Mouse (Mus musculus) forebrain, embryonic 15.5 days (tissue): ENCODE data around the gene Plgrkt. TPM values are rescaled to one million over a fixed set of nuclear protein-coding genes. Genes with fewer than 3 reads are reported as not detected.

ENCODE experiments used
- ATAC-seq: fragments of 200-750 bp; cut with Nextera tagmentation; replicated peaks from 2 replicates; pipeline ENCODE4 v1.8.0; 2017; ENCODE audit warnings: mild to moderate bottlenecking, moderate TSS enrichment, moderate library complexity
- H3K27ac ChIP-seq: fragments of 300-500 bp; sonication (generic); replicated peaks from 2 replicates; pipeline ENCODE4 v1.5.1; 2015; ENCODE audit warnings: mild to moderate bottlenecking, inconsistent platforms
- H3K27me3 ChIP-seq: fragments of 300-500 bp; sonication (generic); 2 replicates; pipeline ENCODE4 v1.6.1; 2015; ENCODE audit warnings: inconsistent platforms
- H3K36me3 ChIP-seq: fragments of 300-500 bp; sonication (generic); 2 replicates; pipeline ENCODE4 v1.6.1; 2015; ENCODE audit warnings: mild to moderate bottlenecking, inconsistent platforms
- H3K4me1 ChIP-seq: fragments of 300-500 bp; sonication (generic); 2 replicates; pipeline ENCODE4 v1.6.1; 2015; ENCODE audit warnings: inconsistent platforms
- H3K4me2 ChIP-seq: fragments of 300-500 bp; sonication (generic); replicated peaks from 2 replicates; pipeline ENCODE4 v1.6.1; 2015; ENCODE audit warnings: mild to moderate bottlenecking, inconsistent platforms
- H3K4me3 ChIP-seq: fragments of 300-500 bp; sonication (generic); 2 replicates; pipeline ENCODE4 v1.5.1; 2015; ENCODE audit warnings: mild to moderate bottlenecking, inconsistent platforms
- H3K9ac ChIP-seq: fragments of 300-500 bp; sonication (generic); replicated peaks from 2 replicates; pipeline ENCODE4 v1.6.1; 2015; ENCODE audit warnings: mild to moderate bottlenecking, inconsistent platforms
- H3K9me3 ChIP-seq: fragments of 300-500 bp; sonication (generic); 2 replicates; pipeline ENCODE4 v1.6.1; 2016; ENCODE audit warnings: inconsistent platforms
- WGBS: fragments of 180-500 bp; shearing (Covaris S2); methylation state at CpG from one replicate; pipeline ENCODE4 v1.1.7; 2015; ENCODE audit warnings: mixed read lengths; 5-methylcytosine and 5-hydroxymethylcytosine counted together
- polyA plus RNA-seq: library from polyadenylated mRNA; unstranded; fragments of >200 nt; fragmentation: Nextera tagmentation; extraction: Ambion mirVana; gene quantifications from 2 replicates; pipeline ENCODE4 v1.2.1, GENCODE M21; 2015

The Plgrkt gene
- polyA plus RNA-seq, 1 experiment from 2014 or later: 105 TPM

DNA sequence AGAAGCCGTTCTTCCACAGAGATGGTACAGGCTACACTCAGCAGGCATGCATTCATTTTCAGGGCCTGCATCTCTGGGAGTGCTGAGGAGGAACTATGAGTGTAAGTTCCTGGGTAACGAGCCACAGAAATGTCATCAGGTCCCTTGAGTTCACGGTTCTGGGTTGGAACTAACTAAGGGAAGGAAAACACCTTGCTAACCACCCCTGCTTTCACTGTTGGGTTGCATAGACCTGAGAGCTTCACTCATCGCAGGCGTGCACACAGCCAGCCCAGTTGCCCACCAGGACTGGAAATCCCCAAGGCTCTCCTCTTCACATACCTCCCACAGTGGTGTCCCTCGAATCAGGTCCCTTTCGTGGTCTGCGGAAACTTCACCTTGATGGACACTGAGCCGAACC, 7.8 kb upstream of the Plgrkt start:
- no peaks in the 10 kb centered on the region for H3K9me3 ChIP-seq
- H3K27ac ChIP-seq: no peak overlapping the region
- ATAC-seq: no peak
- WGBS: 89% methylated on average over 9 of the region's 9 CpGs
- H3K4me2 ChIP-seq: no peak overlapping the region
- no peaks in the 10 kb centered on the region for H3K27me3 ChIP-seq
- H3K4me3 ChIP-seq: no peak overlapping the region
- no peaks in the 10 kb centered on the region for H3K36me3 ChIP-seq
- H3K9ac ChIP-seq: no peak overlapping the region
- peaks cover 12% of the 10 kb centered on the region for H3K4me1 ChIP-seq

DNA sequence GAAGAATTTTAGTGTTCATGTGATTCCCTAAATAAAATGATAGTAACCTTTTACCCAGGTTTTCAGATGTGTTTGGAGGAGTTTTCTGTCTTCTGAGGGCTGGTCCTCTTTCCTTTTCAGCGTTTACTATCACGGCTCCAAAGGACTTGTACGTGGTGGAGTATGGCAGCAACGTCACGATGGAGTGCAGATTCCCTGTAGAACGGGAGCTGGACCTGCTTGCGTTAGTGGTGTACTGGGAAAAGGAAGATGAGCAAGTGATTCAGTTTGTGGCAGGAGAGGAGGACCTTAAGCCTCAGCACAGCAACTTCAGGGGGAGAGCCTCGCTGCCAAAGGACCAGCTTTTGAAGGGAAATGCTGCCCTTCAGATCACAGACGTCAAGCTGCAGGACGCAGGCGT, 6.2 kb upstream of the Plgrkt start:
- H3K9me3 ChIP-seq: no peaks in the 10 kb centered on the region
- H3K27ac ChIP-seq: no peak overlapping the region
- H3K36me3 ChIP-seq: no peaks in the 10 kb centered on the region
- H3K9ac ChIP-seq: peak overlapping the region; percentile 16; the same call in 1 of the 2 replicates
- no peaks in the 10 kb centered on the region for H3K27me3 ChIP-seq
- peaks cover 12% of the 10 kb centered on the region for H3K4me1 ChIP-seq
- peak overlapping the region; percentile 20 for H3K4me3 ChIP-seq
- 44% methylated on average over 11 of the region's 11 CpGs for WGBS
- peak overlapping the region; percentile 32 for H3K4me2 ChIP-seq
- no peak for ATAC-seq

DNA sequence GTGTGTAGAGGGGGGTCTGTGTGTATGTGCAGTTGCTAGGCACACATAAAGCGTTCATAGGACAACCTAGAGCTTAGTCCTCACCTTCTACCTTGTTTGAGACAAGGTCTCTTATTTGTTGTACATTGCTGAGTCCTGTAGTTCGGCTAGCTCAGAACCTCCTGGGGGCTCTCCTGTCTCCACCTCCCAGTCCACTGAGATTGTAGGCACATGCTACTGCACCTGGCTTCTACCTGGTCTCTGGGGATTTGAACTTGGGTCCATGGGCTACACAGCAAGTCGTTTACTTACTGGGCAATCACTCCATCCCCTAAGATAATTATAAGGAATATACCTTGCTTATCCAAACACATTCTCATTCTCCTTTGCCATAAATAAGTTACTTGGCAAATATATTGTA, 5.4 kb upstream of the Plgrkt start:
- H3K36me3 ChIP-seq: no peaks in the 10 kb centered on the region
- no peak overlapping the region for H3K4me3 ChIP-seq
- no peak overlapping the region for H3K9ac ChIP-seq
- no peaks in the 10 kb centered on the region for H3K27me3 ChIP-seq
- H3K9me3 ChIP-seq: no peaks in the 10 kb centered on the region
- H3K4me2 ChIP-seq: no peak overlapping the region
- H3K27ac ChIP-seq: peak overlapping the region; percentile 42
- no peak for ATAC-seq
- H3K4me1 ChIP-seq: peaks cover 12% of the 10 kb centered on the region
- 92% methylated on average over 3 of the region's 3 CpGs for WGBS

DNA sequence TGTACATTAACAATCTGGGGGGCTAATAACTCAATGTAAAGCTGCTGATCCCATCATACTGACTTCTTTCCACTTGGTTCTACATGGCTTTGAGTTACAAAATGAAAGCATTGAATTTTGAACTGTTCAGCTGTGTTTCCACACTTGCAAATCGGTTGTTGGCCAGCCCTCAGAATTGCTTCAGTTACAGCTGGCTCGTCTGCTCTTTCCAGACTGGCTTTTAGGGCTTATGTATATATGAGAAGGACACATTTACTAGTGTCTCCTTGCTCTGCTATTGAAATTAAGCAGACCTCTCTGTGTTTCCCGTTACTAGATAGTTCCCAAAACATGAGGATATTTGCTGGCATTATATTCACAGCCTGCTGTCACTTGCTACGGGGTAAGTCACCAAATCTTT, 4.9 kb upstream of the Plgrkt start:
- Histone ChIP-seq H3K9me3 (no peaks in the 10 kb centered on the region), H3K9ac (no peak overlapping the region), H3K4me2 (no peak overlapping the region), H3K36me3 (no peaks in the 10 kb centered on the region), H3K4me1 (peaks cover 17% of the 10 kb centered on the region), H3K4me3 (no peak overlapping the region), H3K27me3 (no peaks in the 10 kb centered on the region), H3K27ac (peak overlapping the region; percentile 42)
- WGBS: 56% methylated on average over 4 of the region's 4 CpGs
- ATAC-seq: peak; percentile 75; the same call in 1 of the 2 replicates

DNA sequence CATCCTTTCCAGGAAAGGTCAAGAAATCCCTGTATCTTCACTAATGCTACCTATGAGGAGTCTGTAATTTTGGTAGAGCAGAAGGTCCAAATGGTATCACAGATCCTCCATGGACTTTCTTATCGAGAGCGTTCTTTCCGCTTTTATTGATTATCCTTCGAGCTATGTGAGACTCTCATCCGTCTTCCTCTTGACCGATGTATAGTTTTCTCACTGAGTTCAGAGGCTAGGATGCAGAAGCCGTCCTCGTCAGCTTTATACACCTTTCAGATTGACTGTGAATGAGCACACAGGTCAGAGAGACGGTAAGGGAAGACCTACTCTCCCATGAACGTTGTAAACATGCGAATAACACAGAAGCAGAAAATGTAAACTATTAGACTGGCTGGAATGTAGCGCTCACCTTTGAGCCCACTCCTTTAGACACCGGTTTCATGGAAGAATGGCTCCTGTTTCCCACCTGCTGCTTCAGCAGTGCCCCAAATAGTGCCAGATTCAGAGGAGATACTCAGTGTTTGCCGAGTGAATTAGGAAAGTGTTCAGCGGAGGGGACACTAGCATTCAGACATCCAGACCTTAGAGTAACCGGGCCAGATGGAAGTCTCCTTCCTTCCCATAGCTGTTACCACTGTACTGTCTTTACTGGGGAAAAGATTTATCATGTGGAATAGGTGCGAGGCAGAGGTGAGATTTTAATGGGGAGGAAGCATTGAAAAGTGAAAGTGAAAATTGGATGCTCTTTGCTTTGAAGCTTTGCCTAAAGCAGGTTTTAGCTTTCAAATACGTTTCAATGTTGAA, 4.3 kb upstream of the Plgrkt start:
- Histone ChIP-seq H3K4me1 (peaks cover 18% of the 10 kb centered on the region), H3K9ac (no peak overlapping the region), H3K27me3 (no peaks in the 10 kb centered on the region), H3K4me3 (no peak overlapping the region), H3K9me3 (no peaks in the 10 kb centered on the region), H3K27ac (peak overlapping the region; percentile 42), H3K4me2 (no peak overlapping the region), H3K36me3 (no peaks in the 10 kb centered on the region)
- no peak for ATAC-seq
- WGBS: 79% methylated on average over 18 of the region's 18 CpGs

DNA sequence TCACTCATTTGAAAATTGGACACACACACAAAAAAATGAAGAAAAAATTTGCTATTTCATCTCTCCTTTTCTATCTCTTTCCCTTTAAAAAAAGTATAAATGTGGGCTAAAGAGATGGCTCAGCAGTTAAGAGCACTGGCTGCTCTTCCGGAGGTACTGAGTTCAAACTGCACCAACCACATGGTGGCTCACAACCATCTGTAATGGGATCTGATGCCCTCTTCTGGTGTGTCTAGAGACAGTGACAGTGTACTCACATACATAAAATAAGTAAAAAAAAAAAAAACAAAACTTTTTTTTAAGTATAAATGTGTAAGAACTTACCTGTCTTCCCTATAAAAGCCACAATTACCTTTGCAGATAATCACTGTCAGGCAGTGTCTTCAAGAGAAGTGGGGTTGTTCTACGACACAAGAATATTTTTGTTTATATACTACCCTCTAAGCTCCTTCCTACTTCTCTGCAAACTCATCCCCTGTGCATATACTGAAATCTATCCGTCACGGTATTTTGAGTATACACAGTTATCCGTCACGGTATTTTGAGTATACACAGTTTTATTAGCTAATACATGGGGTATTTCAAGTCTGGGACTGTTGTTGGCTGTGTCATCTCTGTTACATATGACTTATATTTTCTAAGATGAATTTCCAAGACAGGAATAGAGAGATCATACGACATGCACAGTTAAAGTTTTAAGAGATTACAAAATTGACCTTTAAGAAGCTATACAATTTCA, 3.5 kb upstream of the Plgrkt start:
- 93% methylated on average over 7 of the region's 7 CpGs for WGBS
- no peak overlapping the region for H3K9ac ChIP-seq
- H3K4me2 ChIP-seq: no peak overlapping the region
- no peaks in the 10 kb centered on the region for H3K36me3 ChIP-seq
- H3K9me3 ChIP-seq: no peaks in the 10 kb centered on the region
- no peak overlapping the region for H3K4me3 ChIP-seq
- no peak for ATAC-seq
- H3K27ac ChIP-seq: no peak overlapping the region
- peaks cover 18% of the 10 kb centered on the region for H3K4me1 ChIP-seq
- no peaks in the 10 kb centered on the region for H3K27me3 ChIP-seq

DNA sequence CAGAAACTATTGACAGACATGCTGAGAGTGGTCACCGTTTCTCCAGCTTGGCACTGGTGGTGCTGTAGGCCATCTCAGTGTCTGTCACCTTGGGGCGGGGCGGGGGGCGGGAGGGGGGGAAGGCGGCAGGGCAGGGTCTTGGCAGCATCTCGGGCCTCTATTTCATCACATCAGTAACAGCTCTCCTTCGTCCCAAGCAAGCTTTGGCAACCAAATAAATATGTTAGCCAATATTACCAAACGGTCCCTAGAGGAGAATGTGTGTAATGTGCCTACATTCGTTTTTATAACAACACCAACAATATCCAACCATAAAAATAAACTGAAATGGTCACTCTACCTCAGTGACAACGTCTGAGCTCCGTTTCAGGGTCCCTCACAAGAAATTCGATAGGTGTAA, 2.9 kb upstream of the Plgrkt start:
- H3K27me3 ChIP-seq: no peaks in the 10 kb centered on the region
- H3K27ac ChIP-seq: no peak overlapping the region
- H3K4me3 ChIP-seq: no peak overlapping the region
- H3K4me1 ChIP-seq: peaks cover 18% of the 10 kb centered on the region
- WGBS: 77% methylated on average over 12 of the region's 12 CpGs
- ATAC-seq: no peak
- no peak overlapping the region for H3K4me2 ChIP-seq
- no peaks in the 10 kb centered on the region for H3K36me3 ChIP-seq
- no peaks in the 10 kb centered on the region for H3K9me3 ChIP-seq
- no peak overlapping the region for H3K9ac ChIP-seq

DNA sequence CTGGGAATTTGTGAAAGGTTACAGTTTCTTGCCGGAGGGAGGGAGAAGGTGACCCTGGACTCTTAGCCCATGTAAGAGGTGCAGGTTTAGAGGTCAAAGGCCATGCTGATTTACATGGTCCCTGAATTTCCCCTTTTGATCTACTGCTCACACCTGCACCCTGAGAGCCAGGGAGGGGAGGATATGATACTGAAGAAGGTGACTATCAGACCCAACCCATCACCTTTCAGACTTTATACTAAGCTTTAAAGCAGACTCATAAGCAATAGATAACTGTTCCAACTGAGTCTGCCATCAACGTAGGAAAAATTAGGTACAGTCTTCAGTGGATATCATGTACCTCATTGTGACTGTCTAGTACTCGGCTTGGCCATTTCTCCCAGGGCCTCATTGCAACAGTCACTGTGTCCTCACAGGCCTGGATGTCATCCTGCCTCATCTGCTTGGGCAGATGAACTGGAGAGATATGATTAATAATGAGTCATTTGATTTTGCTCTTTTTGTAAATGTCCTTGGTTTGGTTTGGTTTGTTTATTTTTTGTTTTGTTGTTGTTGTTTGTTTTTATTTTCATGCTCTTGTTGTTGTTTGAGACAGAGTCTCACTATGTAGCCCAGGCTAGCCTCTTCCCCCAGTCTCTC, 1.6 kb upstream of the Plgrkt start:
- 86% methylated on average over 3 of the region's 3 CpGs for WGBS
- H3K27me3 ChIP-seq: no peaks in the 10 kb centered on the region
- H3K4me3 ChIP-seq: no peak overlapping the region
- no peak for ATAC-seq
- H3K4me1 ChIP-seq: peaks cover 18% of the 10 kb centered on the region
- no peaks in the 10 kb centered on the region for H3K36me3 ChIP-seq
- H3K9ac ChIP-seq: no peak overlapping the region
- no peak overlapping the region for H3K27ac ChIP-seq
- H3K9me3 ChIP-seq: no peaks in the 10 kb centered on the region
- H3K4me2 ChIP-seq: no peak overlapping the region

DNA sequence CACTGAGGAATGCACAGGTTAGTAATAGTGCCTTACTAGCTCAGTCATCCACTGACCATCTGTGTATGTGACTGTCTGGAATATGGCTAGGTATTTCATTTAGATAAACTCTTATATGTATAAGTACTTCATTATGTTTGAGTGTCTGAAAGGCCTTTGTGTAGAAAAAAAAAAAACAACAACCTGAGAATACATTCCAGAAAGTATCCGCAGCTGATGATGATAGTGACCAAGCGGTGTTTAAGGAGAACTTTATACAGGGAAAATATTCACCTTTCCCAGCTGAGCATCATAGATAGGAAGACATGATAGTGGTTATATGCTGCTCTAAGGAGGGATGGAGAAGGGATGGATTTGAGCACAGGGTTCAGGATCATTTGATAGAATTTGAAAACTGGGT, 851 bp upstream of the Plgrkt start:
- no peak for ATAC-seq
- no peaks in the 10 kb centered on the region for H3K9me3 ChIP-seq
- H3K27me3 ChIP-seq: no peaks in the 10 kb centered on the region

DNA sequence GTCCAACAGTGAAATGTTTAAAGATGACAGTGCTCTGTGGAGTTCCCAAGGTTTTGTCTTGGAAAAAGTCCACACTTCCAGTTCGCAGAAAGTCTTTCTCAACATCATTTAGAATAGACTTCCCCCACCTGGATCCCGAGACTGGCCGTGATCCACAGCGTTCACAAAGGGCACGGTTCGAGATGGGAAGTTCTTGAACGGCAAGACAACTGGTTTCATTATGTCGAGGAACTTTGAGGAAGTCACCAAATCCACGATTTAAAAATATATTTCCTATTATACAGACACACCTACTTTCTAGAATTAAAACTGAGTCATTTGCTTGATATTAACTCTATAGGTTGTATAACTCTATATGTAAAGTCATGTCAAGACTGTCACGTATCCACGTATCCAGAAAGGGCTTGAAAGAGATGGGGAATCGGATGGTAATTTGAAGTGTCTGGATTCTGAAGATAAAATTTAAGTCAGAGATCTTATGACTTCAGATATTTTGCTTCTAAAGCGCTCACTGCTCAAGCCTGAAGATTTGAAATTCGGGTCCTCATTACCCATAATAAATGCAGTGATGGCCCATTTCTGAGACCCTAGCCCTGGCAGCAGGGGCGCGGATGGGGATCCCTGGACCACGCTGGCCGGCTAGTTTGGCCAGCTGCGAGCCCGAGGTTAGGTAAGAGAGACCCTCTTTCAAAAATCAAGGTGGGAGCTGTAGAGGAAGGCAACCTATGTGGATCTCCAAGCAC, 793 bp downstream of the Plgrkt start:
- Histone ChIP-seq H3K27ac (no peak overlapping the region), H3K9ac (peak overlapping the region; percentile 44; the same call in 1 of the 2 replicates), H3K27me3 (no peaks in the 10 kb centered on the region), H3K4me3 (peak overlapping the region; percentile 46), H3K4me2 (peak overlapping the region; percentile 79), H3K36me3 (no peaks in the 10 kb centered on the region), H3K4me1 (peaks cover 14% of the 10 kb centered on the region), H3K9me3 (no peaks in the 10 kb centered on the region)
- 65% methylated on average over 20 of the region's 20 CpGs for WGBS
- no peak for ATAC-seq

More for the DNA sequence above, 851 bp upstream of the Plgrkt start:
- no peaks in the 10 kb centered on the region for H3K36me3 ChIP-seq
- no peak overlapping the region for H3K4me2 ChIP-seq
- no peak overlapping the region for H3K4me3 ChIP-seq
- H3K9ac ChIP-seq: no peak overlapping the region
- 90% methylated on average over 2 of the region's 2 CpGs for WGBS
- H3K4me1 ChIP-seq: peaks cover 18% of the 10 kb centered on the region
- no peak overlapping the region for H3K27ac ChIP-seq

DNA sequence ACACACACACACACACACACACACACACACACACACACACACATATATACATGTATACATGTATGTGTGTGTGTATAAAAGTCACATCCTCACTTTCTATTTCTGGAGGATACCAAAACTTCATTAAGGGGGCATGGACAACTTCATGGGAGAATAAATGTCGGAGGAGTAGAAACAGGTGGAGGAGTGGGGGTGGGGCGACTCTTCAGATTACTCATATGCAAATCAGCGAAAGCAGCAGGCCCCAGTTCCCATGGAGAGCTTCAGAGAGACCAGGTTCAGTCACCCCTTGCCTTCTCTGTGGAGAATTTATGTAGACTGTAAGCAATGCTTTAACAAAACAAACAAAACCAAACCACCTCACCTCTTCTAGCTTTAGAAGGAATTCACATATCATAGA, 2.1 kb downstream of the Plgrkt start:
- Histone ChIP-seq H3K9me3 (no peaks in the 10 kb centered on the region), H3K27me3 (no peaks in the 10 kb centered on the region), H3K4me2 (no peak overlapping the region), H3K9ac (no peak overlapping the region), H3K4me3 (no peak overlapping the region), H3K36me3 (no peaks in the 10 kb centered on the region), H3K4me1 (peaks cover 25% of the 10 kb centered on the region), H3K27ac (no peak overlapping the region)
- WGBS: 22% methylated on average over 3 of the region's 3 CpGs
- ATAC-seq: no peak

DNA sequence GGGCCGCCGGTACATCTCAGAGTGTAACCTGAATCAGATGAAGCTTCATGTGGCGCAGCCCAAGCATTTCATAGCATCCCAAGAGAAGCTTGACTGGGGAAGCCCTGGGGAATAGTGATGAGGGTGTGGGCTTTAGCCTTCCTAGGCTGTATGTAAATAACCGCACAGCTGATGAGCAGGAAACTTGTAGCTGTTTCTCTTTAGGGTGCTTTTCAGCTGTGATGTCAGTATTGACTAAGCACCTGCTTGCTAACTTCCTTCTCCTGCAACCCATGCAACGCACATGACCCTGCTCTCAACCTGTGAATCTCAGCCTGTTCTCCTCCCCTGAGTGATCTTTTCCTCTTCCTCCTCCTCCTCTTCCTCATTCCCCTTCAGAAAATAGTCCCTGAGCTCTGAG, 3.1 kb downstream of the Plgrkt start:
- Histone ChIP-seq H3K36me3 (no peaks in the 10 kb centered on the region), H3K4me3 (no peak overlapping the region), H3K27ac (no peak overlapping the region), H3K4me2 (no peak overlapping the region), H3K27me3 (no peaks in the 10 kb centered on the region), H3K4me1 (peaks cover 26% of the 10 kb centered on the region), H3K9ac (no peak overlapping the region), H3K9me3 (no peaks in the 10 kb centered on the region)
- ATAC-seq: no peak
- WGBS: 87% methylated on average over 5 of the region's 5 CpGs
